Mouse (Mus musculus): ENCODE measurements around the gene 4930402H24Rik.

The 4930402H24Rik gene

GRCm38 (mm10) chr2:130905751-130906583, at the start of gene 4930402H24Rik, which contains the start of gene Atrn:
TSS of gene 4930402H24Rik (minus strand) at chr2:130906406.
TSS of gene Atrn (plus strand) at chr2:130906495.
- peak; percentile 94 for DNase-seq (ENCODE audit: low read depth)

- DNase-seq (ENCODE audit: low read depth): peak; percentile 92
These were observed 44.3 kb upstream of the 4930402H24Rik start for GRCm38 (mm10) chr2:130950548-130950947.

- no peak for DNase-seq (ENCODE audit: low read depth)
These were observed 43.6 kb upstream of the 4930402H24Rik start for GRCm38 (mm10) chr2:130949781-130950180.

GRCm38 (mm10) chr2:130932865-130933264, 26.7 kb upstream of the 4930402H24Rik start:
- DNase-seq (ENCODE audit: low read depth): peak; percentile 28

GRCm38 (mm10) chr2:130929994-130930393, 23.8 kb upstream of the 4930402H24Rik start:
- DNase-seq (ENCODE audit: low read depth): no peak

- no peak for DNase-seq (ENCODE audit: low read depth)
These were observed 22.3 kb upstream of the 4930402H24Rik start for GRCm38 (mm10) chr2:130928530-130928929.

- DNase-seq (ENCODE audit: low read depth): no peak
These were observed 21.8 kb upstream of the 4930402H24Rik start for GRCm38 (mm10) chr2:130928031-130928430.

GRCm38 (mm10) chr2:130924950-130925349, 18.7 kb upstream of the 4930402H24Rik start:
- no peak for DNase-seq (ENCODE audit: low read depth)

- DNase-seq (ENCODE audit: low read depth): no peak
These were observed 12.9 kb upstream of the 4930402H24Rik start for GRCm38 (mm10) chr2:130919062-130919593.

GRCm38 (mm10) chr2:130917686-130918085, 11.5 kb upstream of the 4930402H24Rik start:
- no peak for DNase-seq (ENCODE audit: low read depth)

GRCm38 (mm10) chr2:130916521-130917147, 10.4 kb upstream of the 4930402H24Rik start:
- peak; percentile 31 for DNase-seq (ENCODE audit: low read depth)

GRCm38 (mm10) chr2:130914873-130915272, 8.7 kb upstream of the 4930402H24Rik start:
- DNase-seq (ENCODE audit: low read depth): no peak

- DNase-seq (ENCODE audit: low read depth): no peak
These were observed 5.5 kb upstream of the 4930402H24Rik start for GRCm38 (mm10) chr2:130911691-130912090.

- peak; percentile 35 for DNase-seq (ENCODE audit: low read depth)
These were observed 544 bp upstream of the 4930402H24Rik start for GRCm38 (mm10) chr2:130906584-130907315.

GRCm38 (mm10) chr2:130898783-130899182, 7.4 kb downstream of the 4930402H24Rik start:
- no peak for DNase-seq (ENCODE audit: low read depth)

GRCm38 (mm10) chr2:130897856-130898255, 8.3 kb downstream of the 4930402H24Rik start:
- DNase-seq (ENCODE audit: low read depth): no peak

- DNase-seq (ENCODE audit: low read depth): no peak
These were observed 9.3 kb downstream of the 4930402H24Rik start for GRCm38 (mm10) chr2:130896944-130897343.

GRCm38 (mm10) chr2:130887456-130887855, 18.8 kb downstream of the 4930402H24Rik start:
- DNase-seq (ENCODE audit: low read depth): no peak

GRCm38 (mm10) chr2:130886983-130887382, 19.2 kb downstream of the 4930402H24Rik start:
- peak; percentile 75 for DNase-seq (ENCODE audit: low read depth)

GRCm38 (mm10) chr2:130877376-130877775, 28.8 kb downstream of the 4930402H24Rik start:
- no peak for DNase-seq (ENCODE audit: low read depth)

GRCm38 (mm10) chr2:130870916-130871315, 35.3 kb downstream of the 4930402H24Rik start:
- no peak for DNase-seq (ENCODE audit: low read depth)

GRCm38 (mm10) chr2:130862091-130862490, 44.1 kb downstream of the 4930402H24Rik start:
- DNase-seq (ENCODE audit: low read depth): no peak
